Mouse (Mus musculus) neural tube, embryonic 13.5 days (tissue): ENCODE results near the gene Plch2. TPM values are rescaled to one million over a fixed set of nuclear protein-coding genes. Genes with fewer than 3 reads are reported as not detected.

ENCODE experiments used
- ATAC-seq: fragments of 200-750 bp; cut with Nextera tagmentation; 2 replicates; pipeline ENCODE4 v1.8.0; 2017; ENCODE audit warnings: low read depth, mild to moderate bottlenecking, moderate TSS enrichment, moderate library complexity
- H3K27ac ChIP-seq: fragments of 300-500 bp; sonication (generic); replicated peaks from 2 replicates; pipeline ENCODE4 v1.5.1; 2015; ENCODE audit warnings: moderate library complexity, mild to moderate bottlenecking, inconsistent platforms
- H3K27me3 ChIP-seq: fragments of 300-500 bp; sonication (generic); 2 replicates; pipeline ENCODE4 v1.6.1; 2015; ENCODE audit warnings: mild to moderate bottlenecking, inconsistent platforms
- H3K36me3 ChIP-seq: fragments of 300-500 bp; sonication (generic); 2 replicates; pipeline ENCODE4 v1.6.1; 2015; ENCODE audit warnings: mild to moderate bottlenecking, inconsistent platforms
- H3K4me1 ChIP-seq: fragments of 300-500 bp; sonication (generic); replicated peaks from 2 replicates; pipeline ENCODE4 v1.6.1; 2015; ENCODE audit warnings: inconsistent platforms
- H3K4me2 ChIP-seq: fragments of 300-500 bp; sonication (generic); 2 replicates; pipeline ENCODE4 v1.6.1; 2015; ENCODE audit warnings: inconsistent platforms, mild to moderate bottlenecking, moderate library complexity
- H3K4me3 ChIP-seq: fragments of 300-500 bp; sonication (generic); 2 replicates; pipeline ENCODE4 v1.5.1; 2015; ENCODE audit warnings: mild to moderate bottlenecking, inconsistent platforms
- H3K9ac ChIP-seq: fragments of 300-500 bp; sonication (generic); 2 replicates; pipeline ENCODE4 v1.6.1; 2015; ENCODE audit warnings: moderate library complexity, mild to moderate bottlenecking, inconsistent platforms
- H3K9me3 ChIP-seq: fragments of 300-500 bp; sonication (generic); 2 replicates; pipeline ENCODE4 v1.6.1; 2016; ENCODE audit warnings: inconsistent platforms
- WGBS: fragments of 180-500 bp; shearing (Covaris S2); methylation state at CpG from one replicate; pipeline ENCODE4 v1.1.7; 2015; 5-methylcytosine and 5-hydroxymethylcytosine counted together
- polyA plus RNA-seq: library from polyadenylated mRNA; unstranded; fragments of >200 nt; fragmentation: Nextera tagmentation; extraction: Ambion mirVana; gene quantifications from 2 replicates; pipeline ENCODE4 v1.2.1, GENCODE M21; 2015

The Plch2 gene
- polyA plus RNA-seq, 1 experiment from 2014 or later: 6.1 TPM

DNA sequence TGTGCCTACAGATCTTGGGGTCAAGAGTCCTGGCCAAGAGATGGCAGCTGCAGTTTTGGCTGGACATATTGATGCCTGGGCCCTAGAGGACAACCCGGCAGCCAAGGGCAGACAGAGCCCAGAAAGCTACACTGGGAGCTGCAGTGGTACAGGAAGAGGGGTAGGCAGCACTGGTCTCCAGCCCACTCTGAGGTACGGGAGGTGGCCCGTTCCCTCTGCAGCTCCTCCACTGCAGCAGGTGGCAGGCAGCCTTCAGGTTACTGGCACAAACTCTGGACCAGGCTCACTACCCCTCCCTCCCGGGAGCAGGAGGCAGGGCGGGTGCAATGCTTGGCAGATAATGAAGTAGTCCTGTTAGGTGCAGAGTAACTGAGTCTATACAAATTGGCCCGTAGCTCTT is 15.9 kb downstream of the Plch2 start:
- Histone ChIP-seq H3K27me3 (peaks cover 51% of the 10 kb centered on the region), H3K4me2 (peak overlapping the region; percentile 27), H3K9me3 (no peaks in the 10 kb centered on the region), H3K4me3 (no peak overlapping the region), H3K27ac (peak overlapping the region; percentile 7; the same call in 1 of the 2 replicates), H3K36me3 (no peaks in the 10 kb centered on the region), H3K4me1 (peaks cover 35% of the 10 kb centered on the region), H3K9ac (peak overlapping the region; percentile 41; the same call in 1 of the 2 replicates)
- no peak for ATAC-seq
- 60% methylated on average over 6 of the region's 6 CpGs for WGBS

DNA sequence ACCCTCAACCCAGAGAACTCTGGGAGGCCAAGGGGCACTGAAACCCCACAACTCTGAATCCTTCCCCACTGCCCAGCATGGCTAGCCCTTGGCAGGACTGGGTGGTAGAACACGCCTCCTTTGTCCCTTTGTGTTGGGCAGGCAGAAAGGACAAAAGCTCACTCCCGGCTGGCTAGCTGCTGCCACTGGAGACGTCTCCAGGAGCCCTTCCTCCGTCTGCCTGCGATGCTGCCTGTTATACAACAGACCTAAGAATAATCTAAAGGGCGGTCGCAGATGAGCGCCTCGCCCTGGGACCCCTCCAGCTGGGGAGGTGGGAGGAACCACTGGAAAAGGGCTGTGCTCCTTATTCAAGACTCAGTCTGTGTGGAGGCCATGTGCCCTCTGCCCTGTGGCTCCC is 16.4 kb downstream of the Plch2 start:
- no peaks in the 10 kb centered on the region for H3K9me3 ChIP-seq
- peak overlapping the region; percentile 41 for H3K9ac ChIP-seq
- 0 out of 2 replicates have a peak, but pooled peaks have one; percentile 13 for ATAC-seq
- H3K27ac ChIP-seq: peak overlapping the region; percentile 7; the same call in 1 of the 2 replicates
- peak overlapping the region; percentile 27 for H3K4me2 ChIP-seq
- H3K27me3 ChIP-seq: peaks cover 46% of the 10 kb centered on the region
- H3K4me3 ChIP-seq: 0 out of 2 replicates have a peak overlapping the region, but pooled peaks have one; percentile 5
- peaks cover 36% of the 10 kb centered on the region for H3K4me1 ChIP-seq
- H3K36me3 ChIP-seq: no peaks in the 10 kb centered on the region
- 12% methylated on average over 9 of the region's 9 CpGs for WGBS

DNA sequence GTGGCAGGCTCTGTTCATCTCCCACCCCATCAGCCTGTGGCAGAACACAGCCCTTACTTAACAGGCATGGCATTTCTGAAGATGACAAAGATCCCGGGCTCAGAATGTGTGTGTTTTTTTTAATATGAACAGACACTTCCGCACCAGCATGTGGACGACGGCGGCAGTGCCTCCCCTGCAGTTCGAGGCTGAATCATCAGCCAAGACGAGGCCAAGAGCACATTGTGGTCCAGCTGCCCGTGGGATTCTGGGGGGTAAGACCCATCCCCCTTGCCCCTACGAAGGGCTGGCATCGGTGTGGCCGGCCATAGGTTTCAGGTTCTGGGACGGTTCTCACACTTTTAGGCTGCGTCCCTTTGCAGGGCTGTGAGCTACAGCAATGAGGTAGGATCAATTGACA is 21.8 kb downstream of the Plch2 start:
- H3K27ac ChIP-seq: no peak overlapping the region
- H3K9ac ChIP-seq: no peak overlapping the region
- no peak overlapping the region for H3K4me2 ChIP-seq
- H3K27me3 ChIP-seq: peaks cover 16% of the 10 kb centered on the region; the same call in 1 of the 2 replicates
- H3K9me3 ChIP-seq: no peaks in the 10 kb centered on the region
- WGBS: 63% methylated on average over 13 of the region's 13 CpGs
- no peak overlapping the region for H3K4me3 ChIP-seq
- no peaks in the 10 kb centered on the region for H3K36me3 ChIP-seq
- H3K4me1 ChIP-seq: peaks cover 43% of the 10 kb centered on the region
- ATAC-seq: no peak

DNA sequence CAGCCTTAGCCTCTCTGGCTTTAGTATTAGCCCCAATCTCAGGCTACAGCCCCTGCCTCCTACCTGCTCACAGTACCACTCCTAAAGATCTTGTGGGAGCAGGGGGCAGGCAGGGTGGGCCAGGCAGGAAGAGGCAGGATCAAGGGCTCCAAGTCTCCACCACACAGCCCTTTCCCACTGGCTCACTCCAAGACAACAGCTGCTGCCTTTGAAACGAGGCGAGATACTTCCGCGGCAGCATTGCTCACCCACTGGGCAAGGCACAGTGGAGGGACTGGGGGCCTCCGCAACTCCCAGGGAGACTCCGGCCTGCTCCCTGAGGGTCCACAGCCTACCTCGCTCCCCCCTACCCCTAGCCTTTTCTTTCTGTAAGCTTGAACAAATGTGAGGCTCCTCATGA is 22.4 kb downstream of the Plch2 start:
- peaks cover 16% of the 10 kb centered on the region; the same call in 1 of the 2 replicates for H3K27me3 ChIP-seq
- WGBS: 13% methylated on average over 7 of the region's 7 CpGs
- H3K4me2 ChIP-seq: no peak overlapping the region
- H3K9ac ChIP-seq: no peak overlapping the region
- H3K4me3 ChIP-seq: no peak overlapping the region
- peaks cover 39% of the 10 kb centered on the region for H3K4me1 ChIP-seq
- no peaks in the 10 kb centered on the region for H3K36me3 ChIP-seq
- H3K27ac ChIP-seq: no peak overlapping the region
- no peaks in the 10 kb centered on the region for H3K9me3 ChIP-seq
- ATAC-seq: no peak

DNA sequence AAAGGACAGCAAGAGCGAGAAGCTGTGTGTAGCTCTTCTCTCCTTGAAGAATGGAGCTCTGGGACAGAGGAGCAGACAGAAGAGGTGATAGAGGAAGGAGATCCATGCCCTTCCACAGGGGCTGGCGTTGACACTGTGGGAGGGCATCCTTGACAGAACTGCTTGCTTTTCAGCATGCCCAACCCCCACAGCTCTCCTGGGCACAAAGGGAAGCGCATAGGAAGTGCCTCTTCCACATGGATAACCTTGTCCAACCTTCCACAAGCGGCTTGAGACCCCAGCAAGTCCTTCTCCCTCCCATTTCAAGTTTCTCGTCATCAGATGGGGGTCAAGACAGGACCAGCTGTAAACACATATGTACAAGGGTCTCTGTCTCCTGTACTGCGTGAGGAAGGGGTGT is 23.5 kb downstream of the Plch2 start:
- Histone ChIP-seq H3K27ac (no peak overlapping the region), H3K4me2 (no peak overlapping the region), H3K9ac (0 out of 2 replicates have a peak overlapping the region, but pooled peaks have one; percentile 22), H3K9me3 (no peaks in the 10 kb centered on the region), H3K4me1 (peaks cover 39% of the 10 kb centered on the region), H3K4me3 (no peak overlapping the region), H3K36me3 (no peaks in the 10 kb centered on the region), H3K27me3 (peaks cover 16% of the 10 kb centered on the region; the same call in 1 of the 2 replicates)
- 36% methylated on average over 6 of the region's 6 CpGs for WGBS
- no peak for ATAC-seq

DNA sequence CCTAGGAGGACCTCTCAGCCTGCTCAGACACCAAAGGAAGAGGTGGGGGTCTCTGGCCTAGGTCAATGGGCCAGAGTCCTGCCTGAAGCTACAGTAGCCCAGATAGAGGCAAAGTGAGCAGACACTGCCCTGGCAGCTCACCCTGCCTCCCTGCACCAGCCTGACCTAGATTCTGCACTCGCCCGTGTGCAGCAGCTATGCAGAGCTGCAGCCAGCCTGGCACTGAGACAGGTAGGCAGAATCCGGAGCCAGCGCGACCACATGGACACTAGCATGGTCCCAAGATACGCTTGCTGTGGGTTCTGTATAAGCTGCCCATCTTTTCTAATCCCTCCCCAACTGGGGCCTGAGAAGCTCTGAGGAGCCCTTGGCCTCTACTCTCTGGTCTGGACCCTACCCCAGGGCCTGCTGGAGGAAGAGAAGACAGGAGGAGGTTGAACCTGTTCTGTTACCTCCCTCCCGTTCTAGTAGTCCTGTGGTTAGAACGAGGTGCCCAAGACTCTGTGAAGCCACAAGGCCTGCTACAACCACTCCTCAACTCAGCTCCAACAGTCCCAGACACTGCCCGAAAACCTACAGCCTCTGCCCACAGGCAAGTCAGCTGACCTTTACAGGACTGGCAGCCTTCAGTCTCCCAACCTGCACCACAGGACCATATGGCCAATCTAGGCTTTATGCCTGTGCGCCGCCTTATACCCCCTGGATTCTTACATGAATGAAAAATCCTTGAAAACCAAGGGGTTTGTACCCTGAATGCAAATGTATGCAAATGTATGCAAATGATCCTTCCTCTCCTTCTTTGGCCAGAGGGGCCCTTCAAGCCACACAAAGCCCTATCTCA is 32.2 kb downstream of the Plch2 start:
- Histone ChIP-seq H3K9ac (no peak overlapping the region), H3K36me3 (no peaks in the 10 kb centered on the region), H3K9me3 (no peaks in the 10 kb centered on the region), H3K4me1 (peaks cover 36% of the 10 kb centered on the region), H3K27ac (0 out of 2 replicates have a peak overlapping the region, but pooled peaks have one; percentile 6), H3K4me3 (no peak overlapping the region), H3K4me2 (no peak overlapping the region), H3K27me3 (no peaks in the 10 kb centered on the region)
- 69% methylated on average over 11 of the region's 11 CpGs for WGBS
- no peak; the same call in 1 of the 2 replicates for ATAC-seq

DNA sequence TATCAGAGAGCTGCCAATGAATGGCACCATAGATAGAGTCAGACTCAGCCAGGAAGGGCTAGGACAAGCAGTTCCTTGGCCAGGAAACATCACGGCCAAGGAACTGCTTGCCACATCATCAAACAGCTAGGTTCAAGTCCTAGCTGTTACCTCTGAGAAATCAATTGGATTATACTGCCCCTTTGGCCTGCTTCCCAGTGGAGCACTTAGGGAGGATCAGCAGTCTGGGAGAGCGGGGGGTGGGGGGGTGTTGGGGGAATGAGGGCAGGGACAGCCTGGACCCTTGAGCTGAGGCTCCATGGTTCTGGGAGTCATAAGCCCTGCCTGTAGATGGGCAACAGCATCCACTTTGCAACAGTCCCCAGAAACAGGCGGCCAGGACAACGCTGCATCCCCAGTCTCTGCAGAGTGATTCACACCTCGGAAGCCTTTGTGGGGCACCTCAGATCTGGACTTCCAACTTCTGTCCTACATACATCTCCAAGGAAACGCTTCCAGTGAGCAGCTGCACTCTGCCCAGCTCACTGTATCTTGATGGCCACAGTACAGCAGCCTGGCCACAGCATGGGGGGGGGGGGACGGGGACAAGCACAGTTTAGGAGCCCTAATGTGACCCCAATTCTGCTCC is 34.2 kb downstream of the Plch2 start:
- ATAC-seq: no peak
- Histone ChIP-seq H3K4me2 (no peak overlapping the region), H3K36me3 (no peaks in the 10 kb centered on the region), H3K4me3 (no peak overlapping the region), H3K27me3 (peaks cover 8% of the 10 kb centered on the region; the same call in 1 of the 2 replicates), H3K4me1 (peaks cover 56% of the 10 kb centered on the region), H3K9ac (no peak overlapping the region), H3K27ac (no peak overlapping the region), H3K9me3 (no peaks in the 10 kb centered on the region)
- WGBS: 69% methylated on average over 7 of the region's 7 CpGs

DNA sequence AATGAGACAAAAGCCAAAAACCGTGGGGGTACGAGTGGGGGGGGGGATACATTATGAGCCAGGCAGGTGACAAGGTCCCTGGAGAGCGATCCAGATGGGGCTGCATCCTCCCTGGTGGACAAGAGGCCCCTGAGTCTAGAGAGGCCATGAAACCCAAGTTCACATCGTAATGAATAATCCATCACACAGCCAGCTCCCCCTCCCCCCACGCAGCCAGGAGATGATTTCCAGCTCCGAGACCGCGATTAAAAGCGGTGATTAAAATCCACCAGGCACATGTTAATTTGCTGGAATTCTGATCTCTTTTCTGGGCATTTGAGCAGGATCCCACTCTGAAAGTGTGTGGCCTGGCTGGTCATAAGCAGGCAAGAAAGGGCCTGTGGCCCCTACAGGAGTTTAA is 35.8 kb downstream of the Plch2 start:
- Histone ChIP-seq H3K4me1 (peaks cover 67% of the 10 kb centered on the region), H3K9me3 (no peaks in the 10 kb centered on the region), H3K36me3 (no peaks in the 10 kb centered on the region), H3K27me3 (peaks cover 8% of the 10 kb centered on the region; the same call in 1 of the 2 replicates), H3K4me2 (no peak overlapping the region), H3K4me3 (no peak overlapping the region), H3K9ac (no peak overlapping the region), H3K27ac (no peak overlapping the region)
- no peak for ATAC-seq
- whole genome bisulfite sequencing: 29% methylated on average over 9 of the region's 9 CpGs

DNA sequence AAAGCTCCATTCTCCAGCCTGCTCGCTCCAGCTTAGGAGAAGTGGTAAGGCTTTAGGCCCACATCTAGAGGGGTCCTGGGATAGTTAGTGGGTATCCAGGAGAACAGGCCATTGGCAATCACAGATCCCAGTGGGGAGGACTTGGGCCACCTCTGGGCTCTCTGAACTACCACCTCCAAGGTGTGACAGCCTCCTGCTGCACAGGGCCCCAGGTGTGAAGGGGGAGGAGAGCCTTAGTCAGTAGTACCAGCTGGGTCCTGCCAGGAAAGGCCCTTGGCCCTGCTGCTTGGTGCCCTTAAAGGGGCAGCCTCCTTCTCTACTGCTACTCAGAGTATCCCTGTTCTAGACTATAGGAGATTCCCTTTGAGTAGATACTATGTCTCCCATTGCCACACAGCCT is 36.4 kb downstream of the Plch2 start:
- no peak for ATAC-seq
- no peak overlapping the region for H3K27ac ChIP-seq
- H3K4me1 ChIP-seq: peaks cover 74% of the 10 kb centered on the region
- no peak overlapping the region for H3K9ac ChIP-seq
- H3K4me3 ChIP-seq: no peak overlapping the region
- H3K4me2 ChIP-seq: no peak overlapping the region
- no peaks in the 10 kb centered on the region for H3K36me3 ChIP-seq
- 64% methylated on average over 1 of the region's 1 CpGs for WGBS
- H3K9me3 ChIP-seq: no peaks in the 10 kb centered on the region
- peaks cover 8% of the 10 kb centered on the region; the same call in 1 of the 2 replicates for H3K27me3 ChIP-seq

DNA sequence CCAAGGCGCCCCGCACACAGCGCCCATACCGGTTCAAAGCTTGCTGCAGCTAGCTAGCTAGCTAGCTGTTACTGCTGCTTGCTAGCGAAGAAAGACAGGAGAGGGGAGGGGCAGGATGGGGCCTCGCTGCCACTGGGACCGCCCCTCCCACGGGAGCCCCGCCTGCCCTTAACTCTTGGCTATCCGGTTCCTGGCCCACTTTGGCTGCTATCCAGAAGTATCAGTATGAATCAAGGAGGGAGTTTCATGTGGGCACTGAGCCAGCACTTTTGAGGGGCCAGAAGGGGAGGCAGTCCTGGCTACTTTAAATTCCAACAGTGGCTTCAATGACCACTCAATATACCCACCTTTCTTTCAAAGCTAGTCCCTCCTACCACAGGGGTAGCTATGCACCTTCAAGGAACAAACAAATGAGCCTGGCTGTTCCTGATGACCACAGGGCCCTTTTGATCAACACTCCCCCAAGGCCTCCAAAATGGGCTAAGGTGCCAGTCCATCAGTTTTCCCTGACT is 37.2 kb downstream of the Plch2 start:
- H3K4me2 ChIP-seq: peak overlapping the region; percentile 36
- peaks cover 8% of the 10 kb centered on the region; the same call in 1 of the 2 replicates for H3K27me3 ChIP-seq
- peaks cover 74% of the 10 kb centered on the region for H3K4me1 ChIP-seq
- H3K4me3 ChIP-seq: peak overlapping the region; percentile 18
- no peak overlapping the region for H3K27ac ChIP-seq
- H3K36me3 ChIP-seq: no peaks in the 10 kb centered on the region
- ATAC-seq: peak; percentile 38
- WGBS: under 1% methylated on average over 10 of the region's 10 CpGs
- H3K9me3 ChIP-seq: no peaks in the 10 kb centered on the region
- H3K9ac ChIP-seq: peak overlapping the region; percentile 38; the same call in 1 of the 2 replicates

DNA sequence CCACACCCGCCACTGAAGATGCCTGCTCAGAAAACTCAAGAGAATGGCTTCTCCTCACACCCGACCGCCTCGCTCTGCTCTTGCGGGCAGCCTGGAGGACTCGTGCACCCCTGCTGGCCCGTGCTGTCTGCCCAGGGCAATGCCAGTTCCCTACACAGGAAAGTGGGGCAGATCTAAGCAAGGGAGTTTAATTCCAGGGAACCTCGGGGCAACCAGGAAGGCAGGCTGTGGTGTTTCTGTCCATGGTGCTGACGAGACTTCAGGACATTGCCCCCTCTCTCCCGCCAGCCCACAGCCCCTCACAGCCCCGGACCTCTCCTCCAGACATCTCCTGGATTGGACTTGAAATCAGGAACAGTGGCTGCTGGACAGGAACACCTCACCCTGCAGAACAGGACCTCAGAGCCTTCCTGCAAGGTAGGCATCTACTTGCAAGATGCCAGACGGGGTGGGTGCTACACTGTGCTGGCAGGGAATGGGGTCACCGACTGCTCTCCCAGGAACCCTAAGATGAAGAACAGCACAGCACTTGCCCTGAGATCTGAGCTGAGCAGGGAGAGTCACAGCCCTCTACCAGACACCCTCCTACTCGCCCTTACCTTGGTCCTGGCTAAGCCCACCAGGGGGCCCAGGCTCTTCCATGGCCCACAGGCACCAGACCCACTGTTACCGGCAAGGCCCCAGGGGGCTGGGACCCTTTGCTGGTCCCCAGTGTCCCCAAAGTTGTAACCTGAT is 37.8 kb downstream of the Plch2 start:
- 6% methylated on average over 15 of the region's 15 CpGs for WGBS
- H3K4me2 ChIP-seq: peak overlapping the region; percentile 36
- H3K9me3 ChIP-seq: no peaks in the 10 kb centered on the region
- peak overlapping the region; percentile 18 for H3K4me3 ChIP-seq
- H3K36me3 ChIP-seq: no peaks in the 10 kb centered on the region
- ATAC-seq: peak; percentile 45
- H3K9ac ChIP-seq: peak overlapping the region; percentile 38; the same call in 1 of the 2 replicates
- H3K27ac ChIP-seq: no peak overlapping the region
- H3K4me1 ChIP-seq: peaks cover 75% of the 10 kb centered on the region
- H3K27me3 ChIP-seq: peaks cover 8% of the 10 kb centered on the region; the same call in 1 of the 2 replicates
